Mouse (Mus musculus) small intestine, adult 2 months (tissue): ENCODE measurements around the gene Ppp1r32. TPM values are rescaled to one million over a fixed set of nuclear protein-coding genes. Genes with fewer than 3 reads are reported as not detected.

ENCODE experiments used
- H3K27ac ChIP-seq: fragments of 200-500 bp; 2 replicates; pipeline ENCODE4 v1.5.1; 2012; ENCODE audit warnings: low read depth, low read length, control low read depth, inconsistent platforms; ENCODE audit not compliant: insufficient read depth
- H3K27me3 ChIP-seq: fragments of 200-500 bp; 2 replicates; pipeline ENCODE4 v1.6.1; 2012; ENCODE audit warnings: mild to moderate bottlenecking, moderate library complexity, low read length, inconsistent platforms; ENCODE audit not compliant: control insufficient read depth, insufficient read depth
- H3K36me3 ChIP-seq: fragments of 200-500 bp; 2 replicates; pipeline ENCODE4 v1.6.1; 2012; ENCODE audit warnings: mild to moderate bottlenecking, low read length, control low read depth, inconsistent platforms; ENCODE audit not compliant: control insufficient read depth, insufficient read depth
- H3K4me1 ChIP-seq: fragments of 200-500 bp; 2 replicates; pipeline ENCODE4 v1.6.1; 2012; ENCODE audit warnings: low read length, inconsistent platforms, mixed read lengths; ENCODE audit not compliant: control insufficient read depth, insufficient read depth, insufficient read length
- H3K4me3 ChIP-seq: fragments of 200-500 bp; 2 replicates; pipeline ENCODE4 v1.5.1; 2012; ENCODE audit warnings: low read depth, mild to moderate bottlenecking, control low read depth, inconsistent platforms, low read length, moderate library complexity
- CTCF ChIP-seq: fragments of 200-500 bp; IDR thresholded peaks from 2 replicates; pipeline ENCODE4 v1.5.1; 2012; ENCODE audit warnings: low read depth, mild to moderate bottlenecking, control low read depth, inconsistent platforms, low read length, moderate library complexity, mixed read lengths; ENCODE audit not compliant: insufficient replicate concordance, insufficient read length; ENCODE audit errors: extremely low read depth
- POLR2A ChIP-seq: fragments of 200-500 bp; IDR thresholded peaks from 2 replicates; pipeline ENCODE4 v1.6.1; 2012; ENCODE audit warnings: low read depth, mild to moderate bottlenecking, control low read depth, inconsistent platforms, low read length, moderate library complexity
- WGBS: fragments of 180-500 bp; shearing (Covaris S2); methylation state at CpG from one replicate; pipeline ENCODE4 v1.1.7; 2018; 5-methylcytosine and 5-hydroxymethylcytosine counted together
- polyA plus RNA-seq: library from polyadenylated mRNA; depleted of rRNA; stranded (reverse); fragments of >200 nt; gene quantifications from 2 replicates; pipeline ENCODE4 v1.2.3, GENCODE M21; 2012

Ppp1r32 gene
- polyA plus RNA-seq, 1 experiment, result 0.87 TPM

DNA sequence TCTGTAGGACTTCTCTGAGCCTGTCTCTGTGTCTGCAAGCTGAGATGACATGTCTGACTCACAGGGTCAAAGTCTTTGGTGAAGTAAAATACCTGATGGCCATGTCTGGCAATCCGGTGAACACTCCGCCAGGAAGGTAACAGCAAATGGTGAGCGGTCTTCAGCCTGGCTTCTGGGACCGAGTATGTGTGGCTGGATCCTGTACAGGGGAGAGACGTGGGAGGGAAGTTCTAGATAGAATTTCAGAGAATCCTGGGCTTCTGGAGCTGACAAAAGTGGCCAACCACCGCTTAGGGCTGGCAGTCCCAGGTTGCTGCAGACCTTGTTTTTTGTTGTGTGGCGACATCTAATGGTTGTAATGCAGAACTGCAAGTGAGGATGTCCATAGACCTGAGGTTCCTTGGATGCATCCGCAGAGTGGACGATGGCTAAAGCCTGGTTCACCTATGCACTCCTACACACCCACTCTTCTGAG lies 3.6 kb upstream of the Ppp1r32 start:
- Histone ChIP-seq H3K27ac (no peak overlapping the region), H3K36me3 (no peaks in the 10 kb centered on the region), H3K4me1 (no peaks in the 10 kb centered on the region), H3K27me3 (0 out of 2 replicates have a peak, but pooled peaks cover 4% of the 10 kb centered on the region), H3K4me3 (peak overlapping the region; percentile 33)
- 8% methylated on average over 9 of the region's 9 CpGs for WGBS
- peak; percentile 93; the same call in 1 of the 2 replicates for TF ChIP-seq CTCF
- TF ChIP-seq POLR2A, result no peak

GRCm38 (mm10) chr19:10479541-10479940 lies 3.2 kb downstream of the Ppp1r32 start:
- H3K4me3 ChIP-seq, result no peak overlapping the region
- no peak for TF ChIP-seq POLR2A
- H3K27ac ChIP-seq, result no peak overlapping the region
- 40% methylated on average over 4 of the region's 4 CpGs for WGBS
- H3K36me3 ChIP-seq, result no peaks in the 10 kb centered on the region
- H3K4me1 ChIP-seq, result no peaks in the 10 kb centered on the region
- no peaks in the 10 kb centered on the region for H3K27me3 ChIP-seq

- Histone ChIP-seq H3K27me3 (no peaks in the 10 kb centered on the region), H3K4me1 (no peaks in the 10 kb centered on the region), H3K4me3 (no peak overlapping the region), H3K36me3 (no peaks in the 10 kb centered on the region), H3K27ac (no peak overlapping the region)
- 30% methylated on average over 6 of the region's 6 CpGs for WGBS
- TF ChIP-seq CTCF (no peak), POLR2A (no peak)
Measured at GRCm38 (mm10) chr19:10473779-10474178, 8.9 kb downstream of the Ppp1r32 start.

DNA sequence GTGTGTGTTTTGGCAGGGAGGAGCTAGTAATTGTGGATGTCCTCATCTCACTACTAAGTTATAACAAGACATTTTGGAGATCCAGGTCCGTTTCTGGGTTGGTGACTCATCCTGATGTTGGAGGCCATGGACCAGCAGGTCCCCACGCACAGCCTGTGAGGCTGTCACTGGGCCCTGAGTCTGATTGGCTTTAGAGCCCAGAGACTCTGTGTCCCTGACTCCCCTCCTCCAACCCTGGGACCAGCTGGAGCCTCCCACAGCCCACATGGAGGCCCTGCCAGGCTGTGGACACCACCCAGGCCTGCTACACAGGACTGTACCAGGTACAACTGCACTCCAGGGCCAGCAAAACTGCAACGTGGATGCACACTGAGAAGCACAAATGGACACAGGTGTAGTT lies 9.8 kb downstream of the Ppp1r32 start:
- 71% methylated on average over 3 of the region's 3 CpGs for WGBS
- no peak overlapping the region for H3K4me3 ChIP-seq
- no peaks in the 10 kb centered on the region for H3K27me3 ChIP-seq
- H3K36me3 ChIP-seq, result no peaks in the 10 kb centered on the region
- no peak overlapping the region for H3K27ac ChIP-seq
- H3K4me1 ChIP-seq, result no peaks in the 10 kb centered on the region
- TF ChIP-seq CTCF, result no peak
- no peak for TF ChIP-seq POLR2A

DNA sequence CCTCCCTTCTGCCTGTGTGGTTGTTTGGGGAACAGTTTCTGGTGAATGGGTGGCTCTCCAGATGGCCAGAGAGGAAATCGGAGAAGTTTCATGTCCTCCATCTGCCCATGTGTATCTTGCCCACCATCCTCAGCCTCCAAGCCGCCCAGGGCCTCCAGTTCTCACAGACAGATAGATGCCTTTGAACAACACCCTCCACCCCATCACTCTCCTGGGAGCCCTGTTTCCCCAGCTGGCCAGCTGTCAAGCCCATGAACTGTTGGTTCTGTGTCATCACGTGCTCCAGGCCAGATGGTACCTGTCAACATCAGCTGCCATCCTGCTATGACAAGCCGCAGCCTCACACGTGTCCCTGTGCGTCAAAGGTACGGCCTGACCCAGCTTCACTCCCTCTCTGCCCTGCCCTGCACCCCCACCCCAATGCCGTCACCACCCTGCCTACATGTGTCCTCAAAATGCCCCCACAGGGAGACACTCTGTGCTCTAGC lies 13.5 kb downstream of the Ppp1r32 start:
- H3K27me3 ChIP-seq, result no peaks in the 10 kb centered on the region
- no peak overlapping the region for H3K27ac ChIP-seq
- no peak overlapping the region for H3K4me3 ChIP-seq
- H3K4me1 ChIP-seq, result no peaks in the 10 kb centered on the region
- TF ChIP-seq CTCF (no peak), POLR2A (no peak)
- H3K36me3 ChIP-seq, result no peaks in the 10 kb centered on the region
- WGBS, result 50% methylated on average over 8 of the region's 8 CpGs

- TF ChIP-seq POLR2A, result no peak
- TF ChIP-seq CTCF, result no peak
- Histone ChIP-seq H3K27me3 (0 out of 2 replicates have a peak, but pooled peaks cover 5% of the 10 kb centered on the region), H3K27ac (no peak overlapping the region), H3K36me3 (no peaks in the 10 kb centered on the region), H3K4me3 (no peak overlapping the region), H3K4me1 (no peaks in the 10 kb centered on the region)
- WGBS, result 50% methylated on average over 4 of the region's 4 CpGs
Measured at GRCm38 (mm10) chr19:10464427-10464826, 18.3 kb downstream of the Ppp1r32 start.

GRCm38 (mm10) chr19:10461584-10461983 lies 21.1 kb downstream of the Ppp1r32 start:
- TF ChIP-seq CTCF (no peak), POLR2A (no peak)
- 16% methylated on average over 7 of the region's 7 CpGs for WGBS
- no peak overlapping the region for H3K27ac ChIP-seq
- H3K4me3 ChIP-seq, result no peak overlapping the region
- no peaks in the 10 kb centered on the region for H3K4me1 ChIP-seq
- no peaks in the 10 kb centered on the region for H3K36me3 ChIP-seq
- H3K27me3 ChIP-seq, result peaks cover 27% of the 10 kb centered on the region
